Mouse (Mus musculus) ES-E14 (cell line): ENCODE results near the gene Stk10. TPM values are rescaled to one million over a fixed set of nuclear protein-coding genes. Genes with fewer than 3 reads are reported as not detected.

Source experiments
- DNase-seq: peaks from one replicate; pipeline ENCODE4 v3.0.0-alpha.2; 2013; ENCODE audit warnings: low read depth, low spot score
- H3K27ac ChIP-seq: 2 replicates; pipeline ENCODE4 v1.5.1; 2012; ENCODE audit warnings: low read depth, mild to moderate bottlenecking, low read length, moderate library complexity, mixed read lengths; ENCODE audit not compliant: poor library complexity, insufficient read depth, severe bottlenecking
- H3K36me3 ChIP-seq: 2 replicates; pipeline ENCODE4 v1.6.1; 2012; ENCODE audit warnings: mild to moderate bottlenecking, low read length, moderate library complexity, mixed read lengths; ENCODE audit not compliant: control insufficient read depth, poor library complexity, insufficient read depth, severe bottlenecking
- H3K4me1 ChIP-seq, 2 experiments: fragments of 150-350 bp in 1 of 2; sonication (generic) in 1 of 2; 2 replicates each; pipeline ENCODE4 v1.6.1; 2012; ENCODE audit warnings: low read length in 2 of 2, mild to moderate bottlenecking in 1 of 2, mixed read lengths in 1 of 2; ENCODE audit not compliant: control insufficient read depth in 2 of 2, insufficient read depth in 2 of 2, poor library complexity in 1 of 2
- H3K4me3 ChIP-seq, 2 experiments: fragments of 150-350 bp in 1 of 2; sonication (generic) in 1 of 2; 2 replicates each; pipeline ENCODE4 v1.5.1; 2012; ENCODE audit warnings: low read length in 2 of 2, low read depth in 1 of 2, mild to moderate bottlenecking in 1 of 2, mixed read lengths in 1 of 2; ENCODE audit not compliant: insufficient read depth in 1 of 2, poor library complexity in 1 of 2, severe bottlenecking in 1 of 2
- H3K9ac ChIP-seq: 2 replicates; pipeline ENCODE4 v1.6.1; 2012; ENCODE audit warnings: low read depth, mild to moderate bottlenecking, low read length, mixed read lengths; ENCODE audit not compliant: poor library complexity, insufficient read depth, severe bottlenecking
- H3K9me3 ChIP-seq: fragments of 150-350 bp; sonication (generic); 2 replicates; pipeline ENCODE4 v1.6.1; 2012; ENCODE audit warnings: low read depth, mild to moderate bottlenecking, low read length; ENCODE audit not compliant: control insufficient read depth, insufficient read depth
- CHD2 ChIP-seq: IDR thresholded peaks from 2 replicates; pipeline ENCODE4 v1.6.1; 2014; ENCODE audit warnings: mild to moderate bottlenecking, low read depth, low read length, inconsistent platforms
- HCFC1 ChIP-seq: IDR thresholded peaks from 2 replicates; pipeline ENCODE4 v1.6.1; 2012; ENCODE audit warnings: low read length, inconsistent platforms, borderline replicate concordance; ENCODE audit not compliant: insufficient read depth
- MAFK ChIP-seq: IDR thresholded peaks from 2 replicates; pipeline ENCODE4 v1.6.1; 2014; ENCODE audit warnings: mild to moderate bottlenecking, low read depth, low read length, inconsistent platforms; ENCODE audit not compliant: insufficient read depth
- ZC3H11A ChIP-seq: IDR thresholded peaks from 2 replicates; pipeline ENCODE4 v1.6.1; 2012; ENCODE audit warnings: low read depth, mild to moderate bottlenecking, inconsistent platforms, low read length, borderline replicate concordance
- ZNF384 ChIP-seq: IDR thresholded peaks from 2 replicates; pipeline ENCODE4 v1.6.1; 2012; ENCODE audit warnings: low read depth, low read length, inconsistent platforms
- in situ Hi-C, 2 experiments: fragments of 600-800 bp; cut with MboI; formaldehyde crosslinking; loops; one replicate each; pipeline ENCODE4 v1.15.1; 2025; ENCODE audit warnings: low sequenced_read_pairs in 2 of 2, inconsistent platforms in 1 of 2; ENCODE audit not compliant: unreplicated experiment in 2 of 2
- total RNA-seq: library from RNA; depleted of rRNA; stranded (reverse); fragments of 300-350 nt; gene quantifications from 2 replicates; pipeline ENCODE4 v1.2.3, GENCODE M21; 2012

Gene Stk10
- total RNA-seq, 1 experiment = 9.8 TPM

GRCm38 (mm10) chr11:32623236-32623635, 90.1 kb downstream of the Stk10 start:
- Histone ChIP-seq H3K4me1 (0 out of 4 replicates have a peak, but pooled peaks cover 0 to 4% of the 10 kb centered on the region in 2 experiments), H3K9me3 (no peaks in the 10 kb centered on the region), H3K9ac (no peak overlapping the region), H3K36me3 (peaks cover 3% of the 10 kb centered on the region; the same call in 1 of the 2 replicates), H3K27ac (no peak overlapping the region), H3K4me3 (no peak overlapping the region)
- TF ChIP-seq ZNF384 (no peak), MAFK (no peak), ZC3H11A (no peak), HCFC1 (no peak), CHD2 (no peak)
- in situ Hi-C loops = no loop called here
- no peak for DNase-seq

GRCm38 (mm10) chr11:32623912-32624311, 90.8 kb downstream of the Stk10 start:
- TF ChIP-seq MAFK (no peak), ZC3H11A (no peak), ZNF384 (no peak), HCFC1 (no peak), CHD2 (no peak)
- H3K4me3 ChIP-seq = no peak overlapping the region
- H3K27ac ChIP-seq = no peak overlapping the region
- H3K4me1 ChIP-seq = 0 out of 4 replicates have a peak, but pooled peaks cover 0 to 4% of the 10 kb centered on the region in 2 experiments
- no peaks in the 10 kb centered on the region for H3K9me3 ChIP-seq
- in situ Hi-C loops = no loop called here
- no peak overlapping the region for H3K9ac ChIP-seq
- no peak for DNase-seq
- H3K36me3 ChIP-seq = peaks cover 3% of the 10 kb centered on the region; the same call in 1 of the 2 replicates

GRCm38 (mm10) chr11:32625677-32626076, 92.6 kb downstream of the Stk10 start:
- Histone ChIP-seq H3K27ac (no peak overlapping the region), H3K9ac (no peak overlapping the region), H3K9me3 (no peaks in the 10 kb centered on the region), H3K4me1 (0 out of 4 replicates have a peak, but pooled peaks cover 0 to 2% of the 10 kb centered on the region in 2 experiments), H3K36me3 (peaks cover 3% of the 10 kb centered on the region; the same call in 1 of the 2 replicates), H3K4me3 (no peak overlapping the region)
- DNase-seq = no peak
- TF ChIP-seq ZC3H11A (no peak), HCFC1 (no peak)
- in situ Hi-C loops = no loop called here

GRCm38 (mm10) chr11:32626079-32626478, 93.0 kb downstream of the Stk10 start:
- in situ Hi-C loops = no loop called here
- H3K4me1 ChIP-seq = 0 out of 4 replicates have a peak, but pooled peaks cover 0 to 2% of the 10 kb centered on the region in 2 experiments

GRCm38 (mm10) chr11:32627900-32628299, 94.8 kb downstream of the Stk10 start:
- Histone ChIP-seq H3K27ac (no peak overlapping the region), H3K4me3 (no peak overlapping the region), H3K4me1 (0 out of 4 replicates have a peak, but pooled peaks cover 0 to 1% of the 10 kb centered on the region in 2 experiments), H3K9ac (no peak overlapping the region), H3K36me3 (no peaks in the 10 kb centered on the region; the same call in 1 of the 2 replicates), H3K9me3 (no peaks in the 10 kb centered on the region)
- DNase-seq = no peak
- TF ChIP-seq ZC3H11A (no peak), ZNF384 (no peak), HCFC1 (no peak), MAFK (no peak), CHD2 (no peak)
- in situ Hi-C loops = no loop called here

More at GRCm38 (mm10) chr11:32626079-32626478, 93.0 kb downstream of the Stk10 start:
- no peak overlapping the region for H3K27ac ChIP-seq
- H3K9me3 ChIP-seq = no peaks in the 10 kb centered on the region
- H3K4me3 ChIP-seq = no peak overlapping the region
- no peak overlapping the region for H3K9ac ChIP-seq
- TF ChIP-seq ZC3H11A (no peak), MAFK (no peak), ZNF384 (no peak), CHD2 (no peak), HCFC1 (no peak)
- DNase-seq = no peak
- H3K36me3 ChIP-seq = peaks cover 3% of the 10 kb centered on the region; the same call in 1 of the 2 replicates
